Mouse (Mus musculus) ES-E14 (cell line): Measurements from ENCODE around the gene Flna. TPM values are rescaled to one million over a fixed set of nuclear protein-coding genes. Genes with fewer than 3 reads are reported as not detected.

Source experiments
- DNase-seq: peaks from one replicate; pipeline ENCODE4 v3.0.0-alpha.2; 2013; ENCODE audit warnings: low read depth, low spot score
- H3K27ac ChIP-seq: 2 replicates; pipeline ENCODE4 v1.5.1; 2012; ENCODE audit warnings: low read depth, mild to moderate bottlenecking, low read length, moderate library complexity, mixed read lengths; ENCODE audit not compliant: poor library complexity, insufficient read depth, severe bottlenecking
- H3K36me3 ChIP-seq: 2 replicates; pipeline ENCODE4 v1.6.1; 2012; ENCODE audit warnings: mild to moderate bottlenecking, low read length, moderate library complexity, mixed read lengths; ENCODE audit not compliant: control insufficient read depth, poor library complexity, insufficient read depth, severe bottlenecking
- H3K4me1 ChIP-seq, 2 experiments: fragments of 150-350 bp in 1 of 2; sonication (generic) in 1 of 2; 2 replicates each; pipeline ENCODE4 v1.6.1; 2012; ENCODE audit warnings: low read length in 2 of 2, mild to moderate bottlenecking in 1 of 2, mixed read lengths in 1 of 2; ENCODE audit not compliant: control insufficient read depth in 2 of 2, insufficient read depth in 2 of 2, poor library complexity in 1 of 2
- H3K4me3 ChIP-seq, 2 experiments: fragments of 150-350 bp in 1 of 2; sonication (generic) in 1 of 2; 2 replicates each; pipeline ENCODE4 v1.5.1; 2012; ENCODE audit warnings: low read length in 2 of 2, low read depth in 1 of 2, mild to moderate bottlenecking in 1 of 2, mixed read lengths in 1 of 2; ENCODE audit not compliant: insufficient read depth in 1 of 2, poor library complexity in 1 of 2, severe bottlenecking in 1 of 2
- H3K9ac ChIP-seq: 2 replicates; pipeline ENCODE4 v1.6.1; 2012; ENCODE audit warnings: low read depth, mild to moderate bottlenecking, low read length, mixed read lengths; ENCODE audit not compliant: poor library complexity, insufficient read depth, severe bottlenecking
- H3K9me3 ChIP-seq: fragments of 150-350 bp; sonication (generic); 2 replicates; pipeline ENCODE4 v1.6.1; 2012; ENCODE audit warnings: low read depth, mild to moderate bottlenecking, low read length; ENCODE audit not compliant: control insufficient read depth, insufficient read depth
- CHD2 ChIP-seq: IDR thresholded peaks from 2 replicates; pipeline ENCODE4 v1.6.1; 2014; ENCODE audit warnings: mild to moderate bottlenecking, low read depth, low read length, inconsistent platforms
- HCFC1 ChIP-seq: IDR thresholded peaks from 2 replicates; pipeline ENCODE4 v1.6.1; 2012; ENCODE audit warnings: low read length, inconsistent platforms, borderline replicate concordance; ENCODE audit not compliant: insufficient read depth
- MAFK ChIP-seq: IDR thresholded peaks from 2 replicates; pipeline ENCODE4 v1.6.1; 2014; ENCODE audit warnings: mild to moderate bottlenecking, low read depth, low read length, inconsistent platforms; ENCODE audit not compliant: insufficient read depth
- ZC3H11A ChIP-seq: IDR thresholded peaks from 2 replicates; pipeline ENCODE4 v1.6.1; 2012; ENCODE audit warnings: low read depth, mild to moderate bottlenecking, inconsistent platforms, low read length, borderline replicate concordance
- ZNF384 ChIP-seq: IDR thresholded peaks from 2 replicates; pipeline ENCODE4 v1.6.1; 2012; ENCODE audit warnings: low read depth, low read length, inconsistent platforms
- in situ Hi-C, 2 experiments: fragments of 600-800 bp; cut with MboI; formaldehyde crosslinking; loops; one replicate each; pipeline ENCODE4 v1.15.1; 2025; ENCODE audit warnings: low sequenced_read_pairs in 2 of 2, inconsistent platforms in 1 of 2; ENCODE audit not compliant: unreplicated experiment in 2 of 2
- total RNA-seq: library from RNA; depleted of rRNA; stranded (reverse); fragments of 300-350 nt; gene quantifications from 2 replicates; pipeline ENCODE4 v1.2.3, GENCODE M21; 2012

The Flna gene
- total RNA-seq, 1 experiment = 687 TPM

DNA sequence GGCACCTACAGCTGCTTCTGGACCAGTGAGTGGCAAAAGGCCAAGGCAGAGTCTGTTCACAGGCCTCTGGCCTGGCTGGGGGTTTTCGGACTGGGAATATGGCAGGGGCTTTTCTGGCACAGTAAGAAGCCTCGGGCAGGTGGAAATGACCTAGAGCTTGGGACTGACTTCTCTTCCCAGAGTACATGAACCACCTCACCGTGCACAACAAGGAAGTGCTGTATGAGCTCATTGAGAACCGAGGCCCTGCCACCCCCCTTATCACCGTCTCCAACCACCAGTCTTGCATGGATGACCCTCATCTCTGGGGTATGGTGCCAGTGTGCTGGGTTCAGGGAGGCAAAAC is 33.4 kb upstream of the Flna start:
- Histone ChIP-seq H3K4me1 (no peaks in the 10 kb centered on the region), H3K9ac (peak overlapping the region; percentile 80), H3K27ac (no peak overlapping the region), H3K4me3 (peak overlapping the region; percentile 83 to 93), H3K36me3 (peaks cover 1% of the 10 kb centered on the region; the same call in 1 of the 2 replicates), H3K9me3 (no peaks in the 10 kb centered on the region)
- in situ Hi-C loops = no loop called here
- TF ChIP-seq HCFC1 (no peak), MAFK (no peak), ZC3H11A (no peak), CHD2 (no peak), ZNF384 (no peak)
- DNase-seq = no peak

DNA sequence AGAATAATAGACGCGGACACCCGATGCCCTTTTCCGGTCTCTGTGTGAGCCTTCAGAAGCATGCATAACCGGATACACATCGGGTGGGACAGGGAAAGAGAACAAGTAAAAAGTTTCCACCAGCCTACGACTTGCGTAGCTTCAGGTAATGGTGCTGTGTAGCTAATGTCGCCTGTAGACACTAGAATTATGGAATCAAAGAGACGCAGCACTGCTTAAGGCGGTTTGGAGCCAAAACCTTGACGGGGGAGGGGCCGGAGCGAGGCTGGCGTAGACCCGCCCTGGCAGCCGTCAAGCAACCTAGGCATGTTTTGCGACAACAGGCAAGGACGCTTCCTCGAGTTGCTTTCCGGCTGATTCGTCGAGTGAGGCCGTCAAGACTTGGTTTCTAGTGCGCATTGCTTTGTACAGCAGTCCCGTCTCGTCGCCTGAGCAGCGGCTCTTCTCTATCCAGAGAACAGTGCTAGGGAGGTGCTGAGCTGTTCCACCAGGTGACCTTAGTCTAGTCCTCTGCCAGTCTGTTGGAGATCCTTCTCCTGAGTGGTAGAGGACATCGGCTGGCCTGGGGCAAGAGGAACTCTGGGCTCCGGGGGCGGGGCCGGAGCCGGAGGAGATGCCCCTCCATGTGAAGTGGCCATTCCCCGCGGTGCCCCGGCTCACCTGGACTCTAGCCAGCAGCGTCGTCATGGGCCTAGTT is 32.9 kb upstream of the Flna start:
- DNase-seq = no peak
- Histone ChIP-seq H3K9me3 (no peaks in the 10 kb centered on the region), H3K9ac (peak overlapping the region; percentile 80), H3K4me3 (peak overlapping the region; percentile 83 to 93), H3K27ac (no peak overlapping the region), H3K4me1 (no peaks in the 10 kb centered on the region), H3K36me3 (no peaks in the 10 kb centered on the region)
- TF ChIP-seq CHD2 = no peak
- in situ Hi-C loops = no loop called here

DNA sequence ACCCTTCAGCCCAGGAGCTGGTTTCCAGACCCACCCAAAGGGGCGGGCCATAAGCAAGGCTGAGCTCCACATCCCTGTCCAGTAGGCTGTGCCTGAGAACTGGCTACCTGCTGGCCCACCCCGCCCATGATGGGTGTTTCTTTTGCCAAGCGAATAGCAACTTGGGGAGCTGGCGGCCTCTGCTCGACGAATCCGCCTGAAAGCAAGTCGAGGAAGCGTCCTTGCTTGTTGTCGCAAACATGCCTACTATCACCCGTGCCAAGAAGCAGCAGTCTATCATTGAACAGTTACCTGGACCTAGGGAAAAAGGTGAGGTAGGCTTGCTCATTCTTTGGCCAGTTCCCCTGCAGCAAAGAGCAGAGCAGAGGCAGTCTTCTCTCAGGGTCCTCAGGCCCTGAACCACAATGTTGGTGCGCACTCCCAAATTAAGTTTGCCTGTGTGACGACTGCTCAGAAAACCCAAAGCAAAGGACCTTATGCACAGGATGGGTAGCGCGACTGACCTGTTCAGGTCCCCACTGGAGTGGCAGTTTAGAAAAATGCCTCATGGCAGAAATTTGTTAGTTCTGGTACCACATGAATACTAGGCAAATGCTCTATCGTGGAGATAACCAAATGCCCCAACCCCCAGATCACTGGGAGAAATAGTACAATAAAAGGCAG is 32.2 kb upstream of the Flna start, which contains the start of the genes Taz and Dnase1l1:
Gene Taz, plus strand, starts transcription at position 181 of the 663 bp plus-strand sequence.
Gene Dnase1l1, minus strand, starts transcription at position 606 of the 663 bp plus-strand sequence.
- Histone ChIP-seq H3K4me1 (no peaks in the 10 kb centered on the region), H3K4me3 (peak within 1 kb of the TSS; percentile 83 to 93), H3K36me3 (no peaks in the 10 kb centered on the region), H3K9ac (peak within 1 kb of the TSS; percentile 80), H3K27ac (0 out of 2 replicates have a peak within 1 kb of the TSS, but pooled peaks have one; percentile 48), H3K9me3 (no peaks in the 10 kb centered on the region)
- in situ Hi-C loops = no loop called here
- DNase-seq = no peak
- TF ChIP-seq MAFK (no peak), ZNF384 (no peak)

DNA sequence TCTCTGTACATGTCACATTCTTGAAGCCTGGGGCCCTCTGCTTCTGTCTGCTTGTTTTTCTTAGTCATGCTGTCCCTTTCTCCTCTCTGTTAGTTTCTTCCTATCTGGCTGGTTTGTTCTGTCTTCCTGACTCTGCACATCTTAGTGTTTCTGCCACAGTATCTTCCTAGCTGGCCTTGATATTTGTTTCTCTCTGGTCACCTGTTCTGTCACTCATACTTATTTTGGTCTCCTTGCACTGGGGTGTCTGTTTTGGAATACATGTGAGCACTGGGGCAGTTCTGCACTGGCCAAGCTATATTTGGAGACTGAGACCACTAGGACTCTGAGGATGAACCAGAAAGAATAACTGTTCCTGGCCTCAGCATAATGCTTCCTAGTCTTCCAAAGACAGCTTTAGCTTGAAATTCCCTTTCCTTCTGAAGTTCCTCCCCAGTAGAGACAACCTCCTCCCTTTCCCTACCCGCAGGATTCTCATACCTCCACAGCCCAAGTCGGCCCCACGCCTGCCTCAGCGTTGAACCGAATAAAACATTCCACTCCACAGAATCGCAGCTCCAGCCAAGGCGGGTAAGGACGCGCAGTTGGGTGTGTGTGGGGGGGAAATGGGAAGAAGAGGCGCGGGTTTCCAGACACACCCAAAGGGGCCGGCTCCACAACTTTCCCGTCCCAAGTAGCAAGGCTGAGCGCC is 31.6 kb upstream of the Flna start:
- no peak for TF ChIP-seq CHD2
- no peak for TF ChIP-seq MAFK
- no peak for TF ChIP-seq HCFC1
- no peak for TF ChIP-seq ZC3H11A
- no peak for TF ChIP-seq ZNF384
- H3K27ac ChIP-seq = no peak overlapping the region

More for the DNA sequence above, 31.6 kb upstream of the Flna start:
- no peaks in the 10 kb centered on the region for H3K36me3 ChIP-seq
- H3K4me3 ChIP-seq = peak overlapping the region; percentile 83 to 93
- H3K9ac ChIP-seq = peak overlapping the region; percentile 50; the same call in 1 of the 2 replicates
- H3K9me3 ChIP-seq = no peaks in the 10 kb centered on the region
- DNase-seq = no peak
- in situ Hi-C loops = no loop called here
- no peaks in the 10 kb centered on the region for H3K4me1 ChIP-seq
